Mouse (Mus musculus): ENCODE results near the gene Bcas1. TPM values are rescaled to one million over a fixed set of nuclear protein-coding genes. Genes with fewer than 3 reads are reported as not detected.
"Not testable (repeated sequence)": the region's sequence is repeated elsewhere in the genome, so short reads cannot be mapped to it uniquely, and the experiment has no call there.

The Bcas1 gene
- 0.72 and 1.1 TPM in 2 replicates for polyA plus RNA-seq (2015; fragmentation: Nextera tagmentation; extraction: Ambion mirVana)

DNA sequence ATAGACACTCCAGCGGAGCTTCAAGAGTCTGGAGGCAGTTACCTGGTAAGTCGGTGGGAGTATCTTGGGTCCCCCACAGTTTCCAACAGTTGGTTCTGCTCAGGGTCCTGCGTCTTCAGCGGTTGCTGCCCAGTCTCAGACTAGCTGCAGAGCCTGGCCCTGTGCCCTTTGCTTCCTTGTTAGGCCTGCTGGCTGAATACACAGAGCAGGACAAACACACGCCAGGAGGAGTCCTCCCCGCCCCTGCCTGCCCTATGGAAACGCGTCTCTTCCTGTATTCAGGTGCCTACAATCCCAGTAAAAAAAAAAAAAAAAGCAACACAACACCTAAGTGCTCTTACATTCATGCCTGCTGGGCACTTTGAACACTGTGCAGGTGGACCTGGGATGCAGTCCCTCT is at the start of gene Bcas1:
TSS of gene Bcas1 (minus strand) at position 142 of the 400 bp plus-strand sequence.
- WGBS, result 81% methylated on average over 8 of the region's 8 CpGs
- Histone ChIP-seq H3K36me3 (no peaks in the 10 kb centered on the region), H3K27ac (no peak within 1 kb of the TSS), H3K9me3 (no peaks in the 10 kb centered on the region), H3K4me3 (no peak within 1 kb of the TSS), H3K4me2 (no peak within 1 kb of the TSS), H3K9ac (no peak within 1 kb of the TSS), H3K27me3 (no peaks in the 10 kb centered on the region), H3K4me1 (no peaks in the 10 kb centered on the region)
- ATAC-seq (ENCODE audit: insufficient number of reproducible peaks, low FRiP score, low TSS enrichment, low read depth), result no peak

DNA sequence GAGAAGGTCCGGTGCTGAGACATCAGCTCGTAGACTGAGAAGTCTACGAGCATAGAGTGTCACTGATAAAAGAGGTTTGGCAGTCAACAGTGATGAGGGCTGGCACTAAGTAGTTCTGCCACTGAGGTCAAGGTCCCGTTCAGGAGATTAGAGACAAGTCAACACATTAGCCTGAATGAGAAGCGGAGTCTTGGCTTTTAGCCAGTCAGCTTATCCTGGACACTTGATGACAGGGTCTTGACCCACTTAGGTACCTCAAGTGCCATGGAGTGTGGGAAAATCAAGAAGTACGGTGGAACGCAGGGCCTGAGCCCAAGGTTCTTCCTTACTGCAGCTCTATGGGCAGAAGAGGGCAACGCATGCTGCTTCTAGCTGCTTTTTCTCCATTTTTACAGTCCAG is 49.0 kb upstream of the Bcas1 start:
- no peak overlapping the region for H3K4me2 ChIP-seq
- H3K27me3 ChIP-seq, result no peaks in the 10 kb centered on the region
- H3K9ac ChIP-seq, result no peak overlapping the region
- H3K36me3 ChIP-seq, result no peaks in the 10 kb centered on the region
- no peaks in the 10 kb centered on the region for H3K4me1 ChIP-seq
- no peaks in the 10 kb centered on the region for H3K9me3 ChIP-seq
- no peak for ATAC-seq (ENCODE audit: insufficient number of reproducible peaks, low FRiP score, low TSS enrichment, low read depth)
- no peak overlapping the region for H3K4me3 ChIP-seq
- 89% methylated on average over 8 of the region's 8 CpGs for WGBS
- H3K27ac ChIP-seq, result no peak overlapping the region

DNA sequence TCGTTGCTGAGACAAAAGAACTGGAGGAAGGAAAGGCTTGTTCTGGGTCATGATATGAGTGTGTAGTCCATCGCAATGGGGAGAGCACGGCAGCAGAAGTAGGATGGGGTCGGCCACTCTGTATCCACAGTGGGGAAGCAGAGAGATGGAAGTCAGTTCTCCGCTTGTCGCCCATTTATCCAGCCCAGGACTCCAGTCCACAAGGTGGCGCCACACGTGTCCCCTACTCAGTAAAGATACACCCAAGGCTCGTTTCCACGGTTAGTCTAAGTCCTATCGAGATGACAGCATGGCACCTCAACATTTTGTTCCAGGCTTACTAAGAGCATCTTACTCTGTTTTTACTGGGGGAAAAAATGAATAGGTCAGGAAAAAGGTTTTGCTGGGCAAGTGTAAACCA is 48.6 kb upstream of the Bcas1 start:
- WGBS, result 87% methylated on average over 11 of the region's 11 CpGs
- Histone ChIP-seq H3K4me2 (no peak overlapping the region), H3K27ac (no peak overlapping the region), H3K9me3 (no peaks in the 10 kb centered on the region), H3K27me3 (no peaks in the 10 kb centered on the region), H3K36me3 (no peaks in the 10 kb centered on the region), H3K4me1 (no peaks in the 10 kb centered on the region), H3K4me3 (no peak overlapping the region), H3K9ac (no peak overlapping the region)
- no peak for ATAC-seq (ENCODE audit: insufficient number of reproducible peaks, low FRiP score, low TSS enrichment, low read depth)

DNA sequence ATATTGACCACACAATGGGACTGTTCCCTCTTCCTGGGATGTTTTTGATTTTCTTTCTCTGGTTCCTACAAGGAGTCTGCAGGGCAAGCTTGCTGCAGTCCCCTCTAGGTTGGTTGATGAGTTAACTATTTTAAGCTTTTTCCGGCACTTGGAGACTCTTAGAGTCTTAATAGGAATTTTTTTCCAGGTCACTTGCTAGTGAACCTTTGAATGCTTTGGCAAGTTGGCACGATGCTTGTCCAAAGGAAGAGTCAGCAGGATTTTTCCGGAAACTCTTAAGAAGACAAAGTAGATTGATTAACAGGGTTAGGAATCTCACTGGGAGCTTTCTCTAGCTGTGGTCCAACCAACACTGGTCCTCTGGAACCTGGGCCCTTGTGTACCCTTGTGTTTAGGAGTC is 47.5 kb upstream of the Bcas1 start:
- H3K36me3 ChIP-seq, result no peaks in the 10 kb centered on the region
- H3K27me3 ChIP-seq, result no peaks in the 10 kb centered on the region
- H3K9me3 ChIP-seq, result no peaks in the 10 kb centered on the region
- H3K4me2 ChIP-seq, result no peak overlapping the region
- H3K27ac ChIP-seq, result no peak overlapping the region
- no peaks in the 10 kb centered on the region for H3K4me1 ChIP-seq
- WGBS, result 55% methylated on average over 3 of the region's 3 CpGs
- H3K4me3 ChIP-seq, result no peak overlapping the region
- no peak overlapping the region for H3K9ac ChIP-seq
- ATAC-seq (ENCODE audit: insufficient number of reproducible peaks, low FRiP score, low TSS enrichment, low read depth), result no peak

DNA sequence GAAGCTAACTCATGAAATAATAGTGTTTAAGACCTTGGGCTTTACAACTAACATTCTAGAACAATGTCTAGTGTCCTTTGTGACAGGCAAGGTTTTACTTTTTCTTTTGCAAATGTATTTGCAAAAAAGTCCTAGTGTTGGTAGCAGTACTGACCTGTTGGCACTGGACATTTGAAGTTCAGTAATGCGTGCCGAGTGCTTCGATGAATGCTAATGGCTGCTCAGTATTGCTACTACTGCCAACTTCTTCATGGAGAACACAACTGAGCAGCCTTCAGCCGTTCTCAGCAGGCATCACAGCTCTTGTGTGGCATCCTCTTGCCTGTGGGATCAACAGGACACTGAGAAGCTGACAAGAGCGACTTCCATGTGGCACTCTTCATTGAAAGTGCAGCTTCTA is 46.5 kb upstream of the Bcas1 start:
- WGBS, result 96% methylated on average over 5 of the region's 5 CpGs
- H3K4me1 ChIP-seq, result peaks cover 4% of the 10 kb centered on the region; the same call in 1 of the 2 replicates
- no peaks in the 10 kb centered on the region for H3K36me3 ChIP-seq
- no peak for ATAC-seq (ENCODE audit: insufficient number of reproducible peaks, low FRiP score, low TSS enrichment, low read depth)
- no peaks in the 10 kb centered on the region for H3K9me3 ChIP-seq
- H3K4me3 ChIP-seq, result no peak overlapping the region
- H3K27me3 ChIP-seq, result no peaks in the 10 kb centered on the region
- H3K4me2 ChIP-seq, result no peak overlapping the region
- no peak overlapping the region for H3K9ac ChIP-seq
- no peak overlapping the region for H3K27ac ChIP-seq

DNA sequence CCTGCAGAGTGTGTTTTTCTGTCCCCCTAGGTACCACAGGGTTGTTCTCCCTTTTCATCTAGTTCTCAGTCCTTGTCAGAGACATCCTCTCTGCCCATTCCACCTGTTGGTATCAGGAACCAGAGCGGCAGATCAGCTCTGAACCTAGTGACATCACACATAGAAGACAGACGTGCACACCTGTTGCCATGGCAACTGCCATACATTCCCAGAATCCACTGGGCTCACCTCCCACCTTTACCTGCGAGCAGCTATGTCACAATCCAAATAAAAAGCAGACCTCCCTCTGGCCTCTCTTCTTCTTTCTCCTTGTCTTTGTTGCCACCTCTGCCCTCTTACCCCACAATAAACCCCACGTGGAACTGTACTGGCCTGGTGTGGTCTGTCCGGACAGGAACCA is 42.9 kb upstream of the Bcas1 start:
- Histone ChIP-seq H3K4me3 (no peak overlapping the region), H3K4me2 (no peak overlapping the region), H3K27me3 (no peaks in the 10 kb centered on the region), H3K9me3 (no peaks in the 10 kb centered on the region), H3K36me3 (no peaks in the 10 kb centered on the region), H3K9ac (no peak overlapping the region), H3K4me1 (peaks cover 4% of the 10 kb centered on the region; the same call in 1 of the 2 replicates), H3K27ac (no peak overlapping the region)
- WGBS, result 79% methylated on average over 5 of the region's 5 CpGs
- ATAC-seq (ENCODE audit: insufficient number of reproducible peaks, low FRiP score, low TSS enrichment, low read depth), result no peak

DNA sequence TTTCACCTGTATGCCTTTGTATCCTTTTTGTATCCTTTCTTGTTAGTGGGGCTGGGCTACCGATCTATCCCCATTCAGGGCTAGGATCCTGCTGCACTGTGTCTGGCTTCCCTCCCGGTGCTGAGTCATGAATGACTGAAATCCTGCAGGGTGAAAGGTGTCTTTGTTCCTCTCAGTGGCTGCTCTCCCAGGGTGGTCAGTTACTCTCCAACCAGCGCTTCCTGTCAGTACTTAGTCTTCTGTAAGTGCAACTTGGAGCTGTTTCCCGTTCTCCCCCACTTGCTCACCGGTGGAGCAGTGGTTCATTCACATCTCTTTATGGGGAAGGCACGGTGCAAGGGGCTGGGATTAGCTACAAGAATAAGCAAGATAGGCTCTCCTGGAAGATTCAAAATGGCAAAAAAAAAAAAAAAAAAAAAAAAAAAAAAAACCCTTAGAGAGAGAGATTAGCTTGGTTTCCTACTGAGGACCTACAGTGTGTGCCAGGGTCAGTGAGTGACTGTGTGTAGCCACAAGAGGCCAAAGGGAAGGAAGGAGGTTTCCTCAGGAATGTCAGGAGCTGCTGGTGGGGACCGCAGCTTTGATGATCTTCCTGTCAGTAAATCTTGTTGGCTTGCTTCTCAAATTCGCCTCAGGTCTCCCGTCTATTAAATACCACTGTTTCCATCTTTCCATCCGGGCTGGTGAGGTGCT is 42.1 kb upstream of the Bcas1 start:
- 6% methylated on average over 10 of the region's 10 CpGs for WGBS
- no peak for ATAC-seq (ENCODE audit: insufficient number of reproducible peaks, low FRiP score, low TSS enrichment, low read depth)
- H3K27ac ChIP-seq, result no peak overlapping the region
- H3K36me3 ChIP-seq, result no peaks in the 10 kb centered on the region
- no peaks in the 10 kb centered on the region for H3K27me3 ChIP-seq
- no peak overlapping the region for H3K4me3 ChIP-seq
- H3K4me1 ChIP-seq, result peaks cover 4% of the 10 kb centered on the region; the same call in 1 of the 2 replicates
- H3K4me2 ChIP-seq, result no peak overlapping the region
- H3K9ac ChIP-seq, result no peak overlapping the region
- H3K9me3 ChIP-seq, result no peaks in the 10 kb centered on the region

DNA sequence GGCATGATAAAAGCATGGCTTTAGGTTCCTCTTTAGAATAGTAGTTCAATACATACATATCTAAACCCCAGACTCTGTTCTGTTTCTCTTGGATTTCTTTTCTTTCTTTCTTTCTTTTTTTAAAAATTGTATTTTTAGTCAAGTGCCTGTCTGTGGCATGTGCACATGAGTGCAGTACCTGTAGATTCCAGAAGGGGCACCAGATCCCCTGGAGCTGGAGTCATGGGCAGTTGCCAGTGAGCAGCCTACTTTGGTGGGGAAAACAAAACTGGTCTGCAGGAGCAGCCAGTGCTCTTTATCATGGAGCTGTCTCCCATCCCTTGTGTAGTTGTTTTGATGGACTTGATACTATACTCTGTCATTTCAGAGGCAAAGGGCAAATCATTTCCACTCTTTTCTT is 40.4 kb upstream of the Bcas1 start:
- ATAC-seq (ENCODE audit: insufficient number of reproducible peaks, low FRiP score, low TSS enrichment, low read depth), result no peak
- Histone ChIP-seq H3K4me1 (peaks cover 4% of the 10 kb centered on the region; the same call in 1 of the 2 replicates), H3K9me3 (no peaks in the 10 kb centered on the region), H3K9ac (no peak overlapping the region), H3K36me3 (no peaks in the 10 kb centered on the region), H3K27ac (no peak overlapping the region), H3K27me3 (no peaks in the 10 kb centered on the region), H3K4me3 (no peak overlapping the region), H3K4me2 (no peak overlapping the region)

DNA sequence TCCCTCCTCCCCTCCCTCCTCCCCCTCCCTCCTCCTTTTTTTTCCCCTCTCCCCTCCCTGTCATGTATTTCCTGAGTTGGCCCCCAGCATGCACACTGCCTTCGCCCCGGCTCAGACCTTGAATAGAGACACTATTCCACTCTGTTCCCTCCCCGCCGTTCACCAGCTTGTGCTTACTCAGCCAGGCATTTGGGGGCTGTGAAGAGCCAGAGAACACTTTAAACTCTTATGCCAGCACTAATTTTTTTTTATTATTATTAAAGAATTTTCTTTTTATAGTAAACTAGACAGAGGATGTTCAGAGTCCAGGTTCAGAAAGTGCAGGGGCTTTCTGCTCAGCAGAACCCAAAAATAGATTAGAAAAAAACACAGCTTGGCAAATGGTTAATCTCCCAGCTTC is 37.2 kb upstream of the Bcas1 start:
- no peaks in the 10 kb centered on the region for H3K36me3 ChIP-seq
- H3K9ac ChIP-seq, result no peak overlapping the region
- no peak overlapping the region for H3K4me2 ChIP-seq
- no peak overlapping the region for H3K27ac ChIP-seq
- 52% methylated on average over 4 of the region's 4 CpGs for WGBS
- peaks cover 4% of the 10 kb centered on the region; the same call in 1 of the 2 replicates for H3K4me1 ChIP-seq
- no peaks in the 10 kb centered on the region for H3K9me3 ChIP-seq
- H3K27me3 ChIP-seq, result no peaks in the 10 kb centered on the region
- ATAC-seq (ENCODE audit: insufficient number of reproducible peaks, low FRiP score, low TSS enrichment, low read depth), result no peak
- no peak overlapping the region for H3K4me3 ChIP-seq

DNA sequence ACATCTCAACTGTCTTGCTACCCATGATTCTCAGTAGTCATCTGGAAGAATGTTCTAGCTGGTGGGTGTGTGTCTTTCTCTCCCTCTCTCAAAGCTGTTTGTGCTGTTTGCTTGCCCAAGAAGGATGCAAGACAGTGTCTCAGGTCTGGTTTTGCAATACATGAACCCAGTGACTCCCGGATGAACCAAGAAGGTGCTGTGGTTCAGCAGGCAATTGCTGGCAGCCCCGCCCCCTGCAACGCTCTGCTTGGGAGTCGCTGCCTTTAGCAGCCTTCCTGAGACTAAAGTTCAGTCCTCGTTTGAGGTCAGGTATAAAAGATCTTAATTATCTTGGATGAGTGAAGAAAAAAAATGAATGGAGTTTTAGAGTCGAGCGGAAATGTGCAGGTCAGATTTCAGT is 34.0 kb upstream of the Bcas1 start:
- H3K9me3 ChIP-seq, result no peaks in the 10 kb centered on the region
- no peaks in the 10 kb centered on the region for H3K36me3 ChIP-seq
- WGBS, result 61% methylated on average over 7 of the region's 7 CpGs

DNA sequence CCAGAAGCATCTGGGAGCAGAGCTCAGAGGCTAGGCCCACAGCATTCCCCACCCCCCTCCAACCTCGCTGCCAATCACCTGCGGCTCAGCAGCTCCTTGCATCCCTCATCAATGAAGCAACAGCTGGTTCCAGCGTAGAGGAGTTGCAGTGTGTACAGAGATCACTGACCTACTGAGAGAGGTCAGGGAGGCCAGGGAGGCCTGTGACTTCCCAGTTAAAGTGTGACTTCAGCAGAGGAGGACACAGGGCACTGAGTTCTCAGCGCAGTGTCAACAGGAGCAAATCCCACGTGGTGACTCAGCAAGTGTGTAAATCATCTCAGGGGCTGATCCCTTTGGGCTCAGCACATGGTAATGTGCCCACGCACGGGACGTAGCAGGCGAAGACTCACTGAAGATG is 32.2 kb upstream of the Bcas1 start:
- no peak overlapping the region for H3K4me3 ChIP-seq
- ATAC-seq (ENCODE audit: insufficient number of reproducible peaks, low FRiP score, low TSS enrichment, low read depth), result no peak

More for the DNA sequence above, 34.0 kb upstream of the Bcas1 start:
- Histone ChIP-seq H3K4me1 (no peaks in the 10 kb centered on the region), H3K4me2 (no peak overlapping the region), H3K27ac (no peak overlapping the region), H3K4me3 (no peak overlapping the region), H3K9ac (no peak overlapping the region), H3K27me3 (no peaks in the 10 kb centered on the region)
- ATAC-seq (ENCODE audit: insufficient number of reproducible peaks, low FRiP score, low TSS enrichment, low read depth), result no peak

DNA sequence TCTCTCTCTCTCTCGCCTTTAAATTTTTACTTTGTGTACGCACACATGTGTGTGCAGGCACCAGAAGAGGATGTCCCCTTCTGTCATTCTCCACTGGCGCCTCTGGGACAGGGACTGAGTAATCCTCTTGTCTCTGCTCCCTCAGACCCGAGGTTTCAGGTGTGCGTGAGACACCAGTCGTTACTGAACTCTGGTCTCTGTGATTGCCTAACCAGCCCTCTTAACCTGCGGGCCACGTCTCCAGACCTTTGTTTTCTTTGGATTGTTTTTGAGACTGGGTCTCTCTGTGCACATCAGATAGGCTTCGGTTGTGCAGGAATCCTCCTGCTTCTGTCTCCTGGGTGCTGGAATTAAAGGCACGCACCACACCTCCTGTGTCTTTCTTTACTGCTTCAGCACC is 31.5 kb upstream of the Bcas1 start:
- no peak overlapping the region for H3K27ac ChIP-seq
- H3K4me1 ChIP-seq, result no peaks in the 10 kb centered on the region
- H3K4me2 ChIP-seq, result no peak overlapping the region
- H3K4me3 ChIP-seq, result no peak overlapping the region
- no peak overlapping the region for H3K9ac ChIP-seq
- no peaks in the 10 kb centered on the region for H3K36me3 ChIP-seq
- ATAC-seq (ENCODE audit: insufficient number of reproducible peaks, low FRiP score, low TSS enrichment, low read depth), result no peak
- H3K27me3 ChIP-seq, result no peaks in the 10 kb centered on the region; the same call in 1 of the 2 replicates
- WGBS, result 67% methylated on average over 10 of the region's 10 CpGs
- no peaks in the 10 kb centered on the region for H3K9me3 ChIP-seq

More for the DNA sequence above, 32.2 kb upstream of the Bcas1 start:
- H3K9ac ChIP-seq, result no peak overlapping the region
- H3K27me3 ChIP-seq, result no peaks in the 10 kb centered on the region; the same call in 1 of the 2 replicates
- no peaks in the 10 kb centered on the region for H3K36me3 ChIP-seq
- H3K4me1 ChIP-seq, result no peaks in the 10 kb centered on the region
- H3K4me2 ChIP-seq, result no peak overlapping the region
- 41% methylated on average over 9 of the region's 9 CpGs for WGBS
- H3K27ac ChIP-seq, result no peak overlapping the region
- H3K9me3 ChIP-seq, result no peaks in the 10 kb centered on the region

DNA sequence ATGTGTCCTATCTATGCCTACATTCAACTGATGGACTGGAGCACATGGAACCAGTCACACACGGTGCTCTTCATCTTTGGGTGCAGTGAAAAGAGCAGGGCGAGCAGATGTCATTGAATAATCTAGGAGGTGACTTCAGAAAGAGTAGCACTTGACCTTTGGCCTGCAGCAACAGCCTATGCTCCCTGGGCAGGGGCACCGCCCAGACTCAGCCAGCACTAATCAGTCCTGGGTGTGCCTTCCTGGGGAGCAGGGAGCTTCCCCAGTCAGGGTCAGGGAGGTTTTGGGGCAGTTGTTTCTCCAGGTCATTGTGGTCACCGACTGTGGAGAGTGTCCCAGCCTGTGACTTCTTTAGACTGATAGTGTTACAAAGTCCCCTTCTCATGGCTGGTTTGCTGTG is 26.2 kb upstream of the Bcas1 start:
- not testable (repeated sequence) for H3K4me1 ChIP-seq; H3K9ac ChIP-seq; H3K27me3 ChIP-seq; H3K9me3 ChIP-seq; H3K36me3 ChIP-seq; H3K27ac ChIP-seq; H3K4me2 ChIP-seq; ATAC-seq (ENCODE audit: insufficient number of reproducible peaks, low FRiP score, low TSS enrichment, low read depth); H3K4me3 ChIP-seq
- 56% methylated on average over 4 of the region's 4 CpGs for WGBS

Data from limb, embryonic 15.5 days (tissue).